Mouse (Mus musculus) ES-Bruce4 (cell line): ENCODE results near the gene Ccnh. TPM values are rescaled to one million over a fixed set of nuclear protein-coding genes. Genes with fewer than 3 reads are reported as not detected.
A peak's percentile ranks its signal among the peaks of the same experiment; 100 is the strongest.

Experiments used
- H3K27ac ChIP-seq: 2 replicates; pipeline ENCODE4 v1.5.1; 2012; ENCODE audit warnings: low read length, inconsistent platforms; ENCODE audit not compliant: insufficient read depth
- H3K27me3 ChIP-seq: 2 replicates; pipeline ENCODE4 v1.6.1; 2012; ENCODE audit warnings: mild to moderate bottlenecking, low read length, inconsistent platforms; ENCODE audit not compliant: control insufficient read depth, poor library complexity, insufficient read depth, severe bottlenecking
- H3K36me3 ChIP-seq: 2 replicates; pipeline ENCODE4 v1.6.1; 2012; ENCODE audit warnings: inconsistent platforms, mild to moderate bottlenecking, low read length, moderate library complexity; ENCODE audit not compliant: control insufficient read depth, poor library complexity, insufficient read depth, severe bottlenecking
- H3K4me1 ChIP-seq: one replicate; pipeline ENCODE4 v1.8.1; 2011; ENCODE audit warnings: low read length; ENCODE audit not compliant: control insufficient read depth, insufficient read depth
- H3K4me3 ChIP-seq: 2 replicates; pipeline ENCODE4 v1.5.1; 2011; ENCODE audit warnings: low read depth, mild to moderate bottlenecking, low read length
- H3K9ac ChIP-seq: 2 replicates; pipeline ENCODE4 v1.6.1; 2012; ENCODE audit warnings: low read depth, mild to moderate bottlenecking, inconsistent platforms; ENCODE audit not compliant: poor library complexity, severe bottlenecking
- H3K9me3 ChIP-seq: replicated peaks from 2 replicates; pipeline ENCODE4 v1.6.1; 2012; ENCODE audit warnings: mild to moderate bottlenecking, low read length, inconsistent platforms; ENCODE audit not compliant: control insufficient read depth, poor library complexity, insufficient read depth, severe bottlenecking
- CTCF ChIP-seq: IDR thresholded peaks from one replicate; pipeline ENCODE4 v1.8.1; 2011; ENCODE audit warnings: low read depth, low read length
- EP300 ChIP-seq: IDR thresholded peaks from 2 replicates; pipeline ENCODE4 v1.6.1; 2011; ENCODE audit warnings: low read depth, low read length; ENCODE audit not compliant: insufficient read depth
- POLR2A ChIP-seq: IDR thresholded peaks from one replicate; pipeline ENCODE4 v1.8.1; 2011; ENCODE audit warnings: low read length; ENCODE audit not compliant: insufficient read depth
- polyA plus RNA-seq: library from polyadenylated mRNA; stranded (reverse); fragments of >200 nt; gene quantifications from 2 replicates; pipeline ENCODE4 v1.2.4, GENCODE M21; 2011; ENCODE audit warnings: low read depth; ENCODE audit not compliant: missing spikeins, insufficient read depth, insufficient read length

Ccnh gene
- polyA plus RNA-seq, 1 experiment = 99.4 TPM

DNA sequence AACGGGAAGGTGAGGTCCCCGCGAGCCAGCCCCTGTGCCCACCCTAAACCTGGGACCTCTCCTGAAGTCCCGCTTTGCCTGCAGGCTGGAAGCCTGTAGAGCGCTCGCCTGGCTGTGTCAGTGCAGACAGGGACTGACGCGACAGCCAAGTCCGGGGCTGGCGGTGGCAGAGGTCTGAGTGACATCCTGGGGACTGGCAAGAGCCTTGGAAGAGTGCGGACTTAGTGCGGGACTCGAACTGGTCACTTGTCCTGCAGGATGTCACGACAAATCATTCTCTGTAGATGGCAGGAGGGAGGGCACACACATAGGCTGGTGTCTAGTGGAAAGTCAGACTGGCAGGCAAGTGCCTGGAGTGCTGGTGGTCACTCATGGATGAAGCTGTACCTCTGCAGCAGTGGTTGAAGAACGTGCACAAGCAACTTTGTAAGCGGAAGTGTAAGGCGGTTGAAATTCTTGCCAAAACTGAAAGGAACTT is 475 bp downstream of the Ccnh start:
- peak overlapping the region; percentile 96 for H3K4me3 ChIP-seq
- H3K9ac ChIP-seq = peak overlapping the region; percentile 63
- peaks cover 6% of the 10 kb centered on the region for H3K36me3 ChIP-seq
- no peaks in the 10 kb centered on the region for H3K27me3 ChIP-seq
- peaks cover 8% of the 10 kb centered on the region for H3K9me3 ChIP-seq
- no peak for TF ChIP-seq POLR2A
- no peak for TF ChIP-seq EP300
- no peak for TF ChIP-seq CTCF
- H3K27ac ChIP-seq = no peak overlapping the region
- H3K4me1 ChIP-seq = no peaks in the 10 kb centered on the region

- Histone ChIP-seq H3K27ac (no peak overlapping the region), H3K27me3 (no peaks in the 10 kb centered on the region), H3K9ac (no peak overlapping the region), H3K4me3 (no peak overlapping the region), H3K9me3 (no peaks in the 10 kb centered on the region), H3K4me1 (no peaks in the 10 kb centered on the region), H3K36me3 (peaks cover 6% of the 10 kb centered on the region)
- TF ChIP-seq POLR2A (no peak), CTCF (no peak), EP300 (no peak)
Measured at GRCm38 (mm10) chr13:85191253-85191652, 2.0 kb downstream of the Ccnh start.

- Histone ChIP-seq H3K9me3 (no peaks in the 10 kb centered on the region), H3K36me3 (peaks cover 10% of the 10 kb centered on the region)
Measured at GRCm38 (mm10) chr13:85207493-85207892, 18.3 kb downstream of the Ccnh start.

GRCm38 (mm10) chr13:85208656-85209055 is 19.4 kb downstream of the Ccnh start:
- no peak overlapping the region for H3K4me3 ChIP-seq
- H3K9me3 ChIP-seq = no peaks in the 10 kb centered on the region
- peaks cover 7% of the 10 kb centered on the region for H3K36me3 ChIP-seq
- no peak overlapping the region for H3K9ac ChIP-seq
- H3K27ac ChIP-seq = no peak overlapping the region
- H3K27me3 ChIP-seq = no peaks in the 10 kb centered on the region
- no peak for TF ChIP-seq CTCF
- TF ChIP-seq POLR2A = no peak
- no peak for TF ChIP-seq EP300
- no peaks in the 10 kb centered on the region for H3K4me1 ChIP-seq

More at GRCm38 (mm10) chr13:85207493-85207892, 18.3 kb downstream of the Ccnh start:
- Histone ChIP-seq H3K4me1 (no peaks in the 10 kb centered on the region), H3K27me3 (no peaks in the 10 kb centered on the region), H3K4me3 (no peak overlapping the region), H3K9ac (no peak overlapping the region), H3K27ac (no peak overlapping the region)
- no peak for TF ChIP-seq EP300
- TF ChIP-seq CTCF = no peak
- TF ChIP-seq POLR2A = no peak

- Histone ChIP-seq H3K4me1 (no peaks in the 10 kb centered on the region), H3K27me3 (no peaks in the 10 kb centered on the region), H3K9me3 (no peaks in the 10 kb centered on the region), H3K9ac (no peak overlapping the region), H3K27ac (no peak overlapping the region), H3K4me3 (no peak overlapping the region), H3K36me3 (peaks cover 7% of the 10 kb centered on the region)
- TF ChIP-seq CTCF = no peak
- TF ChIP-seq EP300 = no peak
Measured at GRCm38 (mm10) chr13:85210353-85210752, 21.1 kb downstream of the Ccnh start.

DNA sequence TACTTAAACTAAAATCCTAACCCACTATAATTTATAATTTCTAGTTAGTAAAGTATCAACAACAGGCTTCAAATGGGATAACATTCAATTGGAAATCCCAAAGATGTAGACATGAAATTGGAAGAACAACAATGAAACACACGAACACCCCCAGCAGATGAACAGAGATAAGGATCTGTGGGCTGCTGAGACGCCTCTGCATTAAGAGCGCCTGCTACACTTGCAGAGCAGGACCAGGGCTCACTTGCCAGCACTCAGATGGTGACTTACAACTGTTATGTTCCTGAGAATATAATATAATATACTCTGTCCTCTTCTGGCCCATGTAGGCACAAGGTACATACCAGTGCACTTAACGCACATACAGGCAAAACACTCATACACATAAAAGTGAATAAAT is 29.4 kb downstream of the Ccnh start:
- H3K9ac ChIP-seq = no peak overlapping the region
- H3K27me3 ChIP-seq = no peaks in the 10 kb centered on the region
- no peak overlapping the region for H3K4me3 ChIP-seq
- no peaks in the 10 kb centered on the region for H3K9me3 ChIP-seq
- no peaks in the 10 kb centered on the region for H3K4me1 ChIP-seq
- no peaks in the 10 kb centered on the region; the same call in 1 of the 2 replicates for H3K36me3 ChIP-seq
- no peak for TF ChIP-seq EP300
- TF ChIP-seq CTCF = no peak
- TF ChIP-seq POLR2A = no peak
- no peak overlapping the region for H3K27ac ChIP-seq

GRCm38 (mm10) chr13:85238760-85239159 is 49.6 kb downstream of the Ccnh start:
- Histone ChIP-seq H3K27me3 (no peaks in the 10 kb centered on the region), H3K27ac (no peak overlapping the region), H3K9me3 (no peaks in the 10 kb centered on the region), H3K4me1 (no peaks in the 10 kb centered on the region), H3K36me3 (no peaks in the 10 kb centered on the region; the same call in 1 of the 2 replicates), H3K4me3 (no peak overlapping the region), H3K9ac (no peak overlapping the region)
- TF ChIP-seq POLR2A = no peak

Other genes starting within 250 kb of the Ccnh start
- 48.8 and 60.2 TPM in 2 replicates for gene Rasa1, start 99.7 kb downstream of the Ccnh start, polyA plus RNA-seq